Mouse (Mus musculus) spleen, adult 2 months (tissue): ENCODE data around the gene Chrnb1.

Source experiments
- CTCF ChIP-seq: fragments of 200-500 bp; IDR thresholded peaks from 2 replicates; pipeline ENCODE4 v1.5.1; 2011; ENCODE audit warnings: mild to moderate bottlenecking, inconsistent platforms; ENCODE audit not compliant: insufficient read depth, insufficient read length, insufficient replicate concordance; ENCODE audit errors: extremely low read depth
- POLR2A ChIP-seq: fragments of 200-500 bp; IDR thresholded peaks from 2 replicates; pipeline ENCODE4 v1.6.1; 2011; ENCODE audit warnings: low read depth, low read length, inconsistent platforms

GRCm38 (mm10) chr11:69797924-69798323 lies 2.2 kb upstream of the Chrnb1 start:
- TF ChIP-seq POLR2A (no peak), CTCF (no peak)
